23 mouse cellular contexts compared by ENCODE assay signal in the genomic region with DNA sequence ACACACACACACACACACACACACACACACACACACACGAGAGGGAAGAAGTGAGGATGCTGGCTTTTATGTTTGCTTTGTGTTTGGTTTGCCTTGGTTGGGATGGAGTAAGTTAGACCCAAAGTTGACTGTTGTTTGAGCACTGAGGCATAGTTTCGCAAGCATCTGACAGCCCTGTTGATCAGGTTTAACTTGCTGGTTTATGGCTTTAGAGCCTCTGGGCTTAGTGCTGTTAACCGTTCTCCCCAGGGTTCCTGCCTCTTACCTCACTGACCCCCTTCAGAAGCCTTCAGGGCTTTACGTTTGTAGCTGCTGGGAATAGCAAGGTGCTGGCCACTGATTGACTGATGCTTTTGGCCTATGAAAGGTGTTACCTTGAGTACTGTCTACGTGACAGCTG.
"Had no signal": no experiment of that assay in that cellular context is flagged by ENCODE, and none has a peak within 500 bp of the region (broad histone marks: within the 10 kb centered on the region; RNA-seq: fewer than 3 reads in every experiment).

No protein-coding gene starts in this region.

- H3K4me3 ChIP-seq: limb, embryonic 10.5 days; limb, embryonic 13.5 days; liver, embryonic 13.5 days; megakaryocyte, embryonic 14.5 days; midbrain, embryonic 12.5 days; midbrain, embryonic 15.5 days; neural tube, embryonic 12.5 days; neural tube, embryonic 15.5 days had no signal

- DNase-seq: kidney, adult 18-20 months; kidney, adult 9 months; kidney, postnatal 14 days; kidney, postnatal 4 days; layer of hippocampus, adult 9-11 months; liver, embryonic 13.5 days; liver, postnatal 0 days; lung, embryonic 14.5 days; lung, postnatal 36 days; right cerebral cortex, adult 18-20 months; right cerebral cortex, postnatal 14 days; right cerebral cortex, postnatal 4 days; thymus, adult 18-20 months; thymus, postnatal 36 days had no signal

- H3K27me3 ChIP-seq: limb, embryonic 13.5 days; liver, embryonic 13.5 days; megakaryocyte, embryonic 14.5 days; midbrain, embryonic 12.5 days; midbrain, embryonic 15.5 days; neural tube, embryonic 12.5 days; neural tube, embryonic 15.5 days had no signal

- H3K9me3 ChIP-seq: limb, embryonic 10.5 days; limb, embryonic 13.5 days; liver, embryonic 13.5 days; megakaryocyte, embryonic 14.5 days; midbrain, embryonic 12.5 days; midbrain, embryonic 15.5 days; neural tube, embryonic 12.5 days; neural tube, embryonic 15.5 days had no signal

- H3K4me1 ChIP-seq: midbrain, embryonic 15.5 days; neural tube, embryonic 12.5 days; neural tube, embryonic 15.5 days had no signal

- ATAC-seq: hindbrain, postnatal 0 days; inflammation-experienced regulatory T-cells, adult 6 months; liver, postnatal 0 days; midbrain, embryonic 15.5 days had no signal

- H3K9ac ChIP-seq: limb, embryonic 13.5 days; liver, embryonic 13.5 days; liver, postnatal 0 days; lung, embryonic 14.5 days; midbrain, embryonic 12.5 days; midbrain, embryonic 15.5 days; neural tube, embryonic 12.5 days; neural tube, embryonic 15.5 days had no signal

- H3K36me3 ChIP-seq: limb, embryonic 10.5 days; limb, embryonic 13.5 days; liver, embryonic 13.5 days; midbrain, embryonic 12.5 days; midbrain, embryonic 15.5 days; neural tube, embryonic 12.5 days; neural tube, embryonic 15.5 days had no signal

- H3K27ac ChIP-seq: hindbrain, postnatal 0 days; limb, embryonic 10.5 days; limb, embryonic 13.5 days; liver, embryonic 13.5 days; midbrain, embryonic 12.5 days; midbrain, embryonic 15.5 days; neural tube, embryonic 12.5 days; neural tube, embryonic 15.5 days had no signal

- H3K4me2 ChIP-seq: limb, embryonic 13.5 days; liver, embryonic 13.5 days; lung, embryonic 14.5 days; midbrain, embryonic 12.5 days; midbrain, embryonic 15.5 days; neural tube, embryonic 12.5 days; neural tube, embryonic 15.5 days had no signal
